Mouse (Mus musculus) midbrain, postnatal 0 days (tissue): ENCODE measurements around the gene Gm6370. TPM values are rescaled to one million over a fixed set of nuclear protein-coding genes. Genes with fewer than 3 reads are reported as not detected.
"Not testable (repeated sequence)": the region's sequence is repeated elsewhere in the genome, so short reads cannot be mapped to it uniquely, and the experiment has no call there.

Source experiments
- ATAC-seq: fragments of 200-750 bp; cut with Nextera tagmentation; 2 replicates; pipeline ENCODE4 v1.8.0; 2017; ENCODE audit warnings: moderate number of reproducible peaks, mild to moderate bottlenecking, moderate TSS enrichment, moderate library complexity; ENCODE audit not compliant: low FRiP score
- DNase-seq: peaks from one replicate; pipeline ENCODE4 v3.0.0-alpha.2; 2015; ENCODE audit warnings: low spot score
- H3K27ac ChIP-seq: fragments of 300-500 bp; sonication (generic); 2 replicates; pipeline ENCODE4 v1.5.1; 2014; ENCODE audit warnings: low read depth, mild to moderate bottlenecking, low read length, mixed read lengths
- H3K27me3 ChIP-seq: fragments of 300-500 bp; sonication (generic); 2 replicates; pipeline ENCODE4 v1.6.1; 2014; ENCODE audit warnings: low read length, control low read depth, mixed read lengths; ENCODE audit not compliant: insufficient read depth
- H3K36me3 ChIP-seq: fragments of 300-500 bp; sonication (generic); 2 replicates; pipeline ENCODE4 v1.6.1; 2014; ENCODE audit warnings: low read length, control low read depth, mixed read lengths; ENCODE audit not compliant: insufficient read depth
- H3K4me1 ChIP-seq: fragments of 300-500 bp; sonication (generic); 2 replicates; pipeline ENCODE4 v1.6.1; 2014; ENCODE audit warnings: mild to moderate bottlenecking, control low read depth, antibody characterized with exemption, low read length, mixed read lengths; ENCODE audit not compliant: insufficient read depth
- H3K4me2 ChIP-seq: fragments of 300-500 bp; sonication (generic); 2 replicates; pipeline ENCODE4 v1.6.1; 2014; ENCODE audit warnings: low read depth, mild to moderate bottlenecking, low read length, mixed read lengths; ENCODE audit not compliant: poor library complexity, severe bottlenecking
- H3K4me3 ChIP-seq: fragments of 300-500 bp; sonication (generic); 2 replicates; pipeline ENCODE4 v1.5.1; 2014; ENCODE audit warnings: low read depth, mild to moderate bottlenecking, low read length, moderate library complexity
- H3K9ac ChIP-seq: fragments of 300-500 bp; sonication (generic); replicated peaks from 2 replicates; pipeline ENCODE4 v1.6.1; 2014; ENCODE audit warnings: mild to moderate bottlenecking, low read length, moderate library complexity, mixed read lengths; ENCODE audit not compliant: poor library complexity, severe bottlenecking
- H3K9me3 ChIP-seq: fragments of 300-500 bp; sonication (generic); 2 replicates; pipeline ENCODE4 v1.6.1; 2016; ENCODE audit warnings: low read length, control low read depth
- CTCF ChIP-seq: IDR thresholded peaks from 2 replicates; pipeline ENCODE4 v1.5.1; 2016; ENCODE audit warnings: antibody characterized with exemption, mild to moderate bottlenecking
- WGBS: fragments of 180-500 bp; shearing (Covaris S2); extraction: QIAGEN DNeasy Blood & Tissue Kit; methylation state at CpG from one replicate; pipeline ENCODE4 v1.1.7; 2014; 5-methylcytosine and 5-hydroxymethylcytosine counted together
- polyA plus RNA-seq: library from polyadenylated mRNA; unstranded; fragments of >200 nt; fragmentation: Nextera tagmentation; extraction: Ambion mirVana; gene quantifications from 2 replicates; pipeline ENCODE4 v1.2.1, GENCODE M21; 2015
- total RNA-seq: library from RNA; depleted of rRNA; stranded (reverse); fragments of >200 nt; gene quantifications from 2 replicates; pipeline ENCODE4 v1.2.3, GENCODE M21; 2014; rRNA removed

Gene Gm6370
- total RNA-seq (not detected in 2 replicates), polyA plus RNA-seq (not detected in 2 replicates)

- H3K4me3 ChIP-seq, ATAC-seq, H3K4me1 ChIP-seq, DNase-seq, H3K4me2 ChIP-seq, H3K27me3 ChIP-seq, H3K9ac ChIP-seq, H3K36me3 ChIP-seq, H3K9me3 ChIP-seq, H3K27ac ChIP-seq: not testable (repeated sequence)
- WGBS: no CpG with 5 or more reads among the region's 5 CpGs
These were observed at the start of gene Gm6370 for GRCm38 (mm10) chr5:146491063-146491462. TSS of gene Gm6370 (plus strand) at chr5:146491363.

- Histone ChIP-seq H3K9ac (no peak overlapping the region), H3K36me3 (peaks cover 27% of the 10 kb centered on the region), H3K4me1 (no peaks in the 10 kb centered on the region), H3K4me2 (no peak overlapping the region), H3K9me3 (no peaks in the 10 kb centered on the region), H3K4me3 (no peak overlapping the region), H3K27ac (no peak overlapping the region), H3K27me3 (no peaks in the 10 kb centered on the region)
- no peak for ATAC-seq
- WGBS: 81% methylated on average over 2 of the region's 2 CpGs
- TF ChIP-seq CTCF: no peak
- no peak for DNase-seq
These were observed 48.4 kb upstream of the Gm6370 start for GRCm38 (mm10) chr5:146442767-146443166.

- Histone ChIP-seq H3K4me2 (no peak overlapping the region), H3K9ac (no peak overlapping the region), H3K27ac (no peak overlapping the region), H3K4me3 (no peak overlapping the region), H3K9me3 (no peaks in the 10 kb centered on the region), H3K36me3 (peaks cover 6% of the 10 kb centered on the region; the same call in 1 of the 2 replicates), H3K4me1 (no peaks in the 10 kb centered on the region), H3K27me3 (no peaks in the 10 kb centered on the region)
- TF ChIP-seq CTCF: no peak
- ATAC-seq: no peak
- 88% methylated on average over 2 of the region's 2 CpGs for WGBS
- no peak for DNase-seq
These were observed 44.5 kb upstream of the Gm6370 start for GRCm38 (mm10) chr5:146446633-146447032.

- DNase-seq (no peak), ATAC-seq (no peak)
- Histone ChIP-seq H3K4me2 (no peak overlapping the region), H3K27me3 (no peaks in the 10 kb centered on the region), H3K4me1 (no peaks in the 10 kb centered on the region), H3K9me3 (no peaks in the 10 kb centered on the region), H3K4me3 (no peak overlapping the region), H3K27ac (no peak overlapping the region), H3K36me3 (peaks cover 20% of the 10 kb centered on the region), H3K9ac (no peak overlapping the region)
- TF ChIP-seq CTCF: no peak
- 80% methylated on average over 11 of the region's 11 CpGs for WGBS
These were observed 39.4 kb upstream of the Gm6370 start for GRCm38 (mm10) chr5:146451592-146452254.

DNA sequence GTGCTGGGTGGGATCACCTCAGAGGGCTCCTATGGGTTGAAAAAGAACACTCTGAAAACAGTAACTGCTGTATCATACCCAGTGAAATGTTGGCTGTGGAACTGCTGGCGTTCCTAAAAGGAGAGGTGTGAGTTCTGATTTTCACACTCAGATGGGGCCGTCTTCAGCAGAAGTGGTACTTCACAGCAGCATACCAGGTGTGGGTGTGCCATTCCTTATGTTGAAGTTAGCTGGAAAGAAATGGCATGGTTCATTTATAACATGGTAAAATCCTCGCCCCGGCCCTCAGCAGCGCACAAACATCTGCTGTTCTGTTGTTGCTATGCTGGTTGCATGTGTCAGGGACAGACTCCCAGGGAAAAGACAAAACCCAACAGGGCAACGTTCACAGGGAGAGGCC is 37.6 kb upstream of the Gm6370 start:
- Histone ChIP-seq H3K27me3 (no peaks in the 10 kb centered on the region), H3K9me3 (no peaks in the 10 kb centered on the region), H3K9ac (no peak overlapping the region), H3K27ac (no peak overlapping the region), H3K4me1 (no peaks in the 10 kb centered on the region), H3K4me3 (no peak overlapping the region), H3K4me2 (no peak overlapping the region), H3K36me3 (peaks cover 18% of the 10 kb centered on the region)
- DNase-seq (no peak), ATAC-seq (no peak)
- 98% methylated on average over 6 of the region's 6 CpGs for WGBS
- no peak for TF ChIP-seq CTCF

DNA sequence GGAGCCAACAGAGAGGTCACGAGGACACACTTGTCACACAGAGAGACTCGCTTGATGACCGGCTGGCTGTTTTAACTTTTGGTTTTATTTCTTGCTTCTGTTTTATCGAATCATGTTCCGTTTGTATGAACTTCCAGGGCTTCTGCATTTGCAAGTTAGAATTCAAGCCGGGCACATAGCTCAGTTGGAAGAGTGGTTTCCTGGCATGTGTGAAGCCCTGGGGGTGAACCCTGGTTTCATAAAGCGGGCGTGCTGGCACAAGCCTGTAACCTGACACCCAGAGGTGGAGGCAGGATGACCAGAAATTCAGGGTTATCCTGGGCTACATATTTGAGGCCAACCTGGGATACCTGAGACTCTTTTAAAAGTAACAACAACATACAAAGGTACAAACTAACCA is 29.6 kb upstream of the Gm6370 start:
- H3K36me3 ChIP-seq: peaks cover 24% of the 10 kb centered on the region

More for the DNA sequence above, 29.6 kb upstream of the Gm6370 start:
- Histone ChIP-seq H3K27ac (no peak overlapping the region), H3K4me3 (no peak overlapping the region), H3K4me1 (no peaks in the 10 kb centered on the region), H3K9ac (no peak overlapping the region), H3K27me3 (no peaks in the 10 kb centered on the region), H3K9me3 (no peaks in the 10 kb centered on the region), H3K4me2 (no peak overlapping the region)
- WGBS: 89% methylated on average over 8 of the region's 8 CpGs
- DNase-seq: no peak
- no peak for ATAC-seq
- TF ChIP-seq CTCF: no peak
